ENCODE assay signal across 8 mouse cellular contexts in genomic region chr9:113708361-113709280, GRCm38 (mm10). TPM values are rescaled to one million over a fixed set of nuclear protein-coding genes. Genes with fewer than 3 reads are reported as not detected.
A peak's percentile ranks its signal among the peaks of the same experiment; 100 is the strongest.
DNase-seq lines count a peak whose midpoint lies in the region; ATAC-seq and TF ChIP-seq lines count a peak whose summit lies in the region.

No protein-coding gene starts in this region.

- no peak for TF ChIP-seq POLR2A in heart, adult 2 months (IDR thresholded peaks at IDR 0.05; ENCODE audit: insufficient read depth, low read depth, low read length)

- WGBS in heart, adult 2 months: 49% methylated on average over 19 of the region's 19 CpGs
- 57% methylated on average over 19 of the region's 19 CpGs for WGBS in forebrain, postnatal 0 days
- 43% methylated on average over 19 of the region's 19 CpGs for WGBS in liver, postnatal 0 days (ENCODE audit: insufficient replicate concordance)

- peak overlapping the region; percentile 74 for H3K4me2 ChIP-seq in forebrain, postnatal 0 days (ENCODE audit: low read depth)
- peak overlapping the region; percentile 90 for H3K4me2 ChIP-seq in liver, postnatal 0 days (ENCODE audit: low read depth, low read length)

- H3K9me3 ChIP-seq in forebrain, postnatal 0 days (ENCODE audit: low read length): no peaks in the 10 kb centered on the region
- no peaks in the 10 kb centered on the region for H3K9me3 ChIP-seq in liver, postnatal 0 days (ENCODE audit: low read length)

- H3K4me3 ChIP-seq in heart, adult 2 months: peak overlapping the region; percentile 99
- peak overlapping the region; percentile 68 for H3K4me3 ChIP-seq in C2C12 (ENCODE audit: insufficient read depth, poor library complexity, severe bottlenecking)
- peak overlapping the region; percentile 97 for H3K4me3 ChIP-seq in forebrain, postnatal 0 days (ENCODE audit: low read depth, low read length)
- peak overlapping the region; percentile 81 for H3K4me3 ChIP-seq in liver, postnatal 0 days (ENCODE audit: low read depth, low read length)

- peaks cover 3% of the 10 kb centered on the region for H3K36me3 ChIP-seq in heart, adult 2 months (ENCODE audit: control insufficient read depth, insufficient read depth, low read length)
- peaks cover 6% of the 10 kb centered on the region for H3K36me3 ChIP-seq in C2C12 (ENCODE audit: control insufficient read depth, insufficient read depth)
- H3K36me3 ChIP-seq in forebrain, postnatal 0 days (ENCODE audit: insufficient read depth): no peaks in the 10 kb centered on the region
- H3K36me3 ChIP-seq in liver, postnatal 0 days (replicated peaks; ENCODE audit: insufficient read depth, low read length): 0 out of 2 replicates have a peak, but pooled peaks cover 4% of the 10 kb centered on the region

- H3K27me3 ChIP-seq in heart, adult 2 months (ENCODE audit: control insufficient read depth, insufficient read depth, low read length): no peaks in the 10 kb centered on the region
- H3K27me3 ChIP-seq in C2C12 (ENCODE audit: control insufficient read depth, insufficient read depth, insufficient read length): peaks cover 7% of the 10 kb centered on the region
- H3K27me3 ChIP-seq in forebrain, postnatal 0 days (ENCODE audit: insufficient read depth, low read length): no peaks in the 10 kb centered on the region
- no peaks in the 10 kb centered on the region for H3K27me3 ChIP-seq in liver, postnatal 0 days (ENCODE audit: insufficient read depth, low read length)

- peaks cover 9% of the 10 kb centered on the region; the same call in 1 of the 2 replicates for H3K79me2 ChIP-seq in heart, adult 2 months (replicated peaks; ENCODE audit: control insufficient read depth, insufficient read depth, low read length)
- peaks cover 46% of the 10 kb centered on the region for H3K79me2 ChIP-seq in C2C12 (ENCODE audit: control insufficient read depth, insufficient read depth)

- H3K9ac ChIP-seq in heart, adult 2 months (ENCODE audit: low read depth, low read length): peak overlapping the region; percentile 99; the same call in 1 of the 2 replicates
- peak overlapping the region; percentile 95 for H3K9ac ChIP-seq in forebrain, postnatal 0 days
- peak overlapping the region; percentile 96 for H3K9ac ChIP-seq in liver, postnatal 0 days (replicated peaks)

- H3ac ChIP-seq in C2C12 (ENCODE audit: control insufficient read depth, insufficient read length, low read depth): no peak overlapping the region

- DNase-seq in heart, adult 2 months: no peak
- DNase-seq in heart, adult 9 months (ENCODE audit: low spot score in 2 of 2): no peak
- DNase-seq in forebrain, postnatal 0 days: no peak
- DNase-seq in liver, postnatal 0 days: no peak
- no peak for DNase-seq in embryo, embryonic 9.5 days (ENCODE audit: extremely low spot score)
- no peak for DNase-seq in ovary, postnatal 10 days (ENCODE audit: low spot score)
- DNase-seq in frontal cortex, postnatal 36 days (ENCODE audit: low spot score in 2 of 2): no peak

- peaks cover 40% of the 10 kb centered on the region for H3K79me3 ChIP-seq in C2C12 (ENCODE audit: low read depth)

- ATAC-seq in forebrain, postnatal 0 days: no peak; the same call in 1 of the 2 replicates
- peak; percentile 43 for ATAC-seq in liver, postnatal 0 days

- peaks cover 15% of the 10 kb centered on the region for H3K4me1 ChIP-seq in heart, adult 2 months (ENCODE audit: control insufficient read depth, insufficient read depth, low read length)
- peaks cover 14% of the 10 kb centered on the region for H3K4me1 ChIP-seq in forebrain, postnatal 0 days (ENCODE audit: insufficient read depth)
- H3K4me1 ChIP-seq in liver, postnatal 0 days (ENCODE audit: insufficient read depth): peaks cover 28% of the 10 kb centered on the region

- no peak for TF ChIP-seq EP300 in heart, adult 2 months (IDR thresholded peaks at IDR 0.05; ENCODE audit: insufficient read depth, low read depth, low read length)
- no peak for TF ChIP-seq EP300 in liver, postnatal 0 days (IDR thresholded peaks at IDR 0.05; ENCODE audit: low read depth)

- intact Hi-C loops in heart, adult 2 months (cut with DNase I): no loop called here

- no peak for TF ChIP-seq CTCF in heart, adult 2 months (IDR thresholded peaks at IDR 0.05)
- TF ChIP-seq CTCF in C2C12 (IDR thresholded peaks at IDR 0.05; ENCODE audit: control insufficient read depth, insufficient read depth, insufficient read length): no peak
- no peak for TF ChIP-seq CTCF in forebrain, postnatal 0 days (IDR thresholded peaks at IDR 0.05; ENCODE audit: low read depth)
- TF ChIP-seq CTCF in liver, postnatal 0 days (IDR thresholded peaks at IDR 0.05; ENCODE audit: low read depth): no peak

- peak overlapping the region; percentile 96 for H3K27ac ChIP-seq in heart, adult 2 months
- peak overlapping the region; percentile 79; the same call in 1 of the 2 replicates for H3K27ac ChIP-seq in forebrain, postnatal 0 days (ENCODE audit: low read depth, low read length)
- H3K27ac ChIP-seq in liver, postnatal 0 days (ENCODE audit: low read depth): peak overlapping the region; percentile 96; the same call in 1 of the 2 replicates

TF ChIP-seq in C2C12, 6 proteins besides CTCF, POLR2A, EP300 and RAD21:
- no peak for TF ChIP-seq CEBPB (IDR thresholded peaks at IDR 0.05; ENCODE audit: low read depth)
- no peak for TF ChIP-seq MYOG (IDR thresholded peaks at IDR 0.05; ENCODE audit: control insufficient read depth, extremely low read depth, insufficient read length)

RNA-seq across cellular contexts. Expression of gene Pdcd6ip, which starts 0.6 kb away (rescaled TPM):
- 10 to 100 TPM; 56.0 to 63.3 TPM for total RNA-seq in heart, adult 2 months (2021)
- 35.7 and 44.6 TPM in 2 replicates for polyA plus RNA-seq in heart, adult 2 months (2012; rRNA removed)
- 62.5 TPM for polyA plus RNA-seq in C2C12 (2012; fragmentation: generic; extraction: Trizol)
- 20.7 and 34.7 TPM in 2 replicates for total RNA-seq in forebrain, postnatal 0 days (2014; rRNA removed)
- 28.8 and 29.3 TPM in 2 replicates for polyA plus RNA-seq in forebrain, postnatal 0 days (2015; fragmentation: Nextera tagmentation; extraction: Ambion mirVana)
- 25.4 and 26.8 TPM in 2 replicates for polyA plus RNA-seq in liver, postnatal 0 days (2015; fragmentation: Nextera tagmentation; extraction: Ambion mirVana)

RNA-seq across cellular contexts. Expression of gene Clasp2, which starts 32.7 kb away (rescaled TPM):
- 10 to 100 TPM; 53.6 to 56.2 TPM for total RNA-seq in heart, adult 2 months (2021)
- 14.2 and 31.0 TPM in 2 replicates for polyA plus RNA-seq in heart, adult 2 months (2012; rRNA removed)
- 8.8 TPM for polyA plus RNA-seq in C2C12 (2012; fragmentation: generic; extraction: Trizol)
- 243 and 278 TPM in 2 replicates for total RNA-seq in forebrain, postnatal 0 days (2014; rRNA removed)
- 58.7 and 95.6 TPM in 2 replicates for polyA plus RNA-seq in forebrain, postnatal 0 days (2015; fragmentation: Nextera tagmentation; extraction: Ambion mirVana)
- 3.9 and 4.9 TPM in 2 replicates for polyA plus RNA-seq in liver, postnatal 0 days (2015; fragmentation: Nextera tagmentation; extraction: Ambion mirVana)
